Mouse (Mus musculus) spleen, embryonic (tissue): ENCODE results near the gene Procr.
"Not testable (repeated sequence)": the region's sequence is repeated elsewhere in the genome, so short reads cannot be mapped to it uniquely, and the experiment has no call there.

Source experiments
- CTCF ChIA-PET: fragments of 350-600 bp; sonication (Branson Sonifier 250); formaldehyde crosslinking; loops from one replicate; lab custom pipeline; 2022; lab: Charles Lee

Procr gene

DNA sequence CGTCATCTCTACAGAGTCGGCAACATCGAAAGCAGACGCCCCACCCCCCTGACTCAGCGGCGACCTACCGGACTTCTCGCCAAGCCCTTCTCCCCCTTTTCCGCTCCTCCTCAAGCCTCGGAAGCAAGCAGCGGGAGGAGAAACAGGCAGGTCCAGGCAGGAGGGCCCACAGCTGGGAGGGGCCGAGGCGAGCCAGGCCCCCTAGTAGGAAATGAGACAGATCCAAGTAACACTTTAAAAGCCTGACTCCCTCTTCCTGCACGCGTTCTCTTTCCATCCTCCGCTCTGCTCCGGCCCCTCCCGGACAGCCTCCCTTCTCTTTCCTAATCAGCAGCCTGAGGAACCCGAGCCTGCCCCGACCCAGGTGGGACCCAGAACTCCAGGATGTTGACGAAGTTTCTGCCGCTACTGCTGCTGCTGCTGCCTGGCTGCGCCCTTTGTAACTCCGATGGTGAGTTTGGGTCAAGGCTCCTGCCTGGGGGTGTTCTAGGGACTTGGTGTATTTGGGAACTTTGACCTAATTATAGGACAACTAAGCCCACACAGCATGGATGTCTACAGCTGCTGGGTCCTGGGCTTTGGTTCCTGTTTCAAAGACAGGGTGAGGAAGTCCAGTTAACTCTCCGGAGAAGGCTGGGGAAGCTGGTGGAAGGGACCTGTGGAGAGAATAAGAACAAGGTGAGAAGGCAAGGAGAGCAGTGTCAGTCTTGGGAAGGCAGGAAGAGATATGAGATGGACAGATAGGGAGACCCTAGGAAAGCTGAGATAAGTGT is at the start of gene Procr:
TSS of gene Procr (plus strand) at position 104 of the 773 bp plus-strand sequence.
- CTCF ChIA-PET: no interaction called here

GRCm38 (mm10) chr2:155701399-155701919 is 49.5 kb upstream of the Procr start:
- CTCF ChIA-PET: no interaction called here

DNA sequence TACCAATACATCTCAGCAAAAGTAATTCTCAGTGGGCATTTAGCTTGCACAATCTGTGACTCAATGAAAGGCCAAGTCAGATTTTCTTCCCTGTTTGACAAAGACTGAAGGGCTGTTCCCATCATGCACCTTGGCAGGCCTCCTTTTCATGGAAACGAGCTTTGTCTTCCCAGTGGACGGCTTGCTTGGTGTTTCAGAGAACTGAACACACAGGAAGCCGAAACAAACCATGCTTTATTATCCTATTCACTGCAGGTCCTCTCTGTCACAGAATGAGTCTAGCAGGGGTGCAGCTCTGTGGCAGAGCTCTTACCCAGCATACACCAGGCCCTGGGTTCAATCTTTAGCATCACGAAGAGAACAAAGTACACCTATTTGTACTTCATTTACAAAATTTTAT is 47.3 kb upstream of the Procr start:
- CTCF ChIA-PET: interaction anchor here (1.8 kb wide), 1 partner anchor 41 kb away, joined by 4 read pairs; no protein-coding TSS in a partner anchor

GRCm38 (mm10) chr2:155707251-155707650 is 43.7 kb upstream of the Procr start:
- CTCF ChIA-PET: interaction anchor here (0.6 kb wide), 1 partner anchor 405 kb away, joined by 3 read pairs; the partner anchor contains the start of genes Cpne1 and Rbm12

- CTCF ChIA-PET: no interaction called here
Measured at GRCm38 (mm10) chr2:155710557-155710956, 40.4 kb upstream of the Procr start.

DNA sequence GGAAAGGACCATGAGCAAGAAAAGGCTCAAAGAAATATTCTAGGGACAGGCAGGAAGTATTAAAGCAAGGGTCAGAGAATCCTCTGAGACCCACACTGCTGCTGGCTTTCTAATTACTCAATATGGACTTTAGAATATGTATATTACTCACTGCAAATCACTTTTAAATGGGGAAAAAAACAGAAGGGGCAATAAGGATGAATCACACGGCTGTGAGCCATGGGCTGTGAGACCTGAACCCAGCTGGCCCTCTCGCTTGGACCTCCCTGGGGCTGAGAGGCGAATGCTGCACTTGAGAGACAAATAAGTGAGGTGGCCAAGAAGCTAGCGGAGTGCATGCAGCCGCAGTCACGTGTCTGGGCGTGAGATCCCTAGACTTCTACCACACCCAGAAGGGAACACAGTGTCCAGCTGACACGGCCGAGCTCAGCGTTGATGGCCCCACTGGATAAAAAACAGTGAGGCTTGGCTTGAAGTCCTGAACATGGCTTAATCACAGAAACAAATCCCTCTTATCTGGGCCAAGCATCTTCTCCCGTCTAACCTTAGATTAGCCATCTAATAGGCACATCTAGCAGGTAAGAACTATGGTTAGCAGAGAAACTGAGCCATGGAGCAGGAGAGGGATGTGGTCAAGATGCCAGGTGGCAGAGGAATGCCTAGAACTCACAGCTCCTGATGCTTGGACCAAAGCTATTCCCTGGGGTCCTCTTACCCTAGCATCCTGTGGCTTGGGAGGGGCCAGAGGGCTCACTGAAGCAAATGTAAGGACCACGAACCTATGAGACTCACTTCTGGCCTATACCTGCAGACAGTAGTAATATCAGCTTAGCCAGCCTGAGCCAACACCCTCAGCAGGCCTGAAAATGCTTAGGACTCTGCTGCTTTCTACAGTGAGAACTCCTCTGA is 33.6 kb upstream of the Procr start:
- CTCF ChIA-PET: no interaction called here

- CTCF ChIA-PET: interaction anchor here (0.5 kb wide), 1 partner anchor 44 kb away, joined by 3 read pairs; no protein-coding TSS in a partner anchor
Measured at GRCm38 (mm10) chr2:155720585-155720984, 30.3 kb upstream of the Procr start.

- CTCF ChIA-PET: no interaction called here
Measured at GRCm38 (mm10) chr2:155724036-155724435, 26.9 kb upstream of the Procr start.

GRCm38 (mm10) chr2:155724526-155724925 is 26.4 kb upstream of the Procr start:
- CTCF ChIA-PET: no interaction called here

- CTCF ChIA-PET: interaction anchor here (0.5 kb wide), 1 partner anchor 1324 kb away, joined by 5 read pairs; no protein-coding TSS in a partner anchor
Measured at GRCm38 (mm10) chr2:155726302-155726701, 24.6 kb upstream of the Procr start.

GRCm38 (mm10) chr2:155727764-155728395 is 23.0 kb upstream of the Procr start:
- CTCF ChIA-PET: interaction anchor here (0.6 kb wide), 2 partner anchors 33 to 372 kb away, joined by 3 to 29 read pairs; no protein-coding TSS in a partner anchor

GRCm38 (mm10) chr2:155728742-155729141 is 22.2 kb upstream of the Procr start:
- CTCF ChIA-PET: interaction anchor here (0.6 kb wide), 1 partner anchor 33 kb away, joined by 29 read pairs; no protein-coding TSS in a partner anchor

- CTCF ChIA-PET: no interaction called here
Measured at GRCm38 (mm10) chr2:155729158-155729645, 21.7 kb upstream of the Procr start, which contains the start of gene Edem2. Gene Edem2, minus strand, starts transcription at chr2:155729475.

- CTCF ChIA-PET: no interaction called here
Measured at GRCm38 (mm10) chr2:155735080-155735479, 15.8 kb upstream of the Procr start.

DNA sequence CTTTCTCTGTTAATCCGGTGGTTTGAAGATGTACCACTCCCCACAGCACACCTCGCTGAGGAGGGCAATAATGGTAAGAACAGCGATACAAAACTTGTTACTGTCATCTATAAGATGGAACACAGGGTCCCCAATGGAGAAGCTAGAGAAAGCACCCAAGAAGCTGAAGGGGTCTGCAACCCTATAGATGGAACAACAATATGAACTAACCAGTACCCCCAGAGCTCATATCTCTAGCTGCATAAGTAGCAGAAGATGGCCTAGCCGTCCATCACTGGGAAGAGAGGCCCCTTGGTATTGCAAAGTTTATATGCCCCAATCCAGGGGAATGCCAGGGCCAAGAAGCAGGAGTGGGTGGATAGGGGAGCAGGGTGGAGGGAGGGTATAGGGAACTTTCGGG is 15.2 kb upstream of the Procr start, which contains the start of gene Gm17581:
TSS of gene Gm17581 (minus strand) at position 101 of the 400 bp plus-strand sequence.
- CTCF ChIA-PET: not testable (repeated sequence)

- CTCF ChIA-PET: no interaction called here
Measured at GRCm38 (mm10) chr2:155736936-155737335, 14.0 kb upstream of the Procr start.

GRCm38 (mm10) chr2:155737803-155738202 is 13.1 kb upstream of the Procr start:
- CTCF ChIA-PET: no interaction called here

DNA sequence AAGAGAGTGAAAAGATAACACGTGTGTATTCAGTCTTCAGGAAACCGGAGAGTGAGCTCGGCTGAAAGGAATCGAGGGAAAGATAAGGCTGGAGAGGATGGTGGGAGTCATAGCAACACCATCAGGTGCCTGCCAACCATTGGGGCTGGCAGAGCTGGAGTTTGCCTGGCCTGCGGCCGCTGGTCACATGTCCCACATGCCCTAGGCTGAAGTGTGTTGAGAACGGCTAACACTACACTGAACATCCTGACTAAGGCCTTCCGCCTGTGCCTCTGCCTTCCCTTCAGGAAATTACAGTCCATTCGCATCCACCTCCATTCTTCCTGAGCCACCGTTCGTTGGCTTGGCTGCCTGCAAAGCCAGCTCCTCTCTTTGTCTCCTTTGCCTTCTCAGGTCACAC is 8.7 kb upstream of the Procr start:
- CTCF ChIA-PET: no interaction called here

DNA sequence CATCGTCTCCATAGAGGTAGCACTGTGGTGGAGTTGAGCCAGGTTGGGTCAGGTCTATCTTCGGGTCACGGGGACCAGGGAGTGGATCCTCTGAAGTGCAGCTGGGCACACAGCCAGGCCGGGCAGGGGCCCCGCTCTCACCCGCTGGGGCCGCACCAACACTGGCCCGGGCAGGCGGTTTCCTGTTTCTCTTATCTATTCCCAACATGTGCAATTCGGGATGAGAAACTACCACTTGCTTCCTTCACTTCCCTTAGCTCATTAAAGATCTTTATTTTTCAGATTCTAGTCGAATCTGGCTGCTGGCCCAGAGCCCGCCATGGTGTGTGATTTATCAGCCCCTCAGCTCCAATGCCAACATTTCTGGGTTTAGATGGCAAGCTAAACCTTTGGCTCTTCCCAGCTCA is 8.0 kb upstream of the Procr start:
- CTCF ChIA-PET: interaction anchor here (0.6 kb wide), 1 partner anchor 60 kb away, joined by 3 read pairs; no protein-coding TSS in a partner anchor

GRCm38 (mm10) chr2:155743351-155743750 is 7.6 kb upstream of the Procr start:
- CTCF ChIA-PET: no interaction called here

DNA sequence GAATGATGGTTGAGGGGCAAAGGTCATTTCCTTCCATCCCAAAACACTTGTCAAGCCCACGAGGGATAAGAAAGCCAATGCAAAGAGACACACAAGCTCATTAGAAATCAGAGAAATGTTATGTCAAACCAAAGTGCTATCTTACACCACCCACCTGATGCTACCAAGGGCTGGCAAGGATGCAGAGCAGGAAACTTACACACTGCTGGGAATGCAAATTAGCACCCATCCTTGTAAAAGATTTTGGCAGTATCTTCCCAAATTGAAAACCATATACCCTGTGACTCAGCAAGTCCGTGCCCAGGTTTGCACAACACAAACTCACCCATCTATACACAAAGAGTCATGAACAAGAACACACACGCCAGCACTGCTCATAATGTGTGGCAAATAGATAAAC is 5.4 kb upstream of the Procr start:
- CTCF ChIA-PET: interaction anchor here (0.5 kb wide), 1 partner anchor 19 kb away, joined by 3 read pairs; no protein-coding TSS in a partner anchor
